Mouse (Mus musculus): ENCODE data around the gene Chuk. TPM values are rescaled to one million over a fixed set of nuclear protein-coding genes. Genes with fewer than 3 reads are reported as not detected.

Gene Chuk
- polyA plus RNA-seq (2015; fragmentation: Nextera tagmentation; extraction: Ambion mirVana), result 19.2 and 19.5 TPM in 2 replicates

GRCm38 (mm10) chr19:44106831-44107660, at the start of gene Chuk:
Chuk (minus strand) TSS chr19:44107480.
- ATAC-seq (ENCODE audit: low read depth), result peak; percentile 98
- H3K27ac ChIP-seq (ENCODE audit: low read length), result peak within 1 kb of the TSS; percentile 26
- H3K4me3 ChIP-seq (ENCODE audit: low read depth, low read length), result peak within 1 kb of the TSS; percentile 90
- H3K36me3 ChIP-seq (ENCODE audit: control insufficient read depth, insufficient read depth), result peaks cover 7% of the 10 kb centered on the region
- under 1% methylated on average over 67 of the region's 67 CpGs for WGBS (ENCODE audit: insufficient replicate concordance)
- H3K9me3 ChIP-seq (replicated peaks; ENCODE audit: control insufficient read depth, low read length), result no peaks in the 10 kb centered on the region
- peak within 1 kb of the TSS; percentile 91 for H3K4me2 ChIP-seq (ENCODE audit: low read depth, low read length)
- H3K9ac ChIP-seq (ENCODE audit: low read depth, low read length), result peak within 1 kb of the TSS; percentile 97
- peaks cover 22% of the 10 kb centered on the region for H3K4me1 ChIP-seq (ENCODE audit: control insufficient read depth, low read depth, low read length)
- no peaks in the 10 kb centered on the region for H3K27me3 ChIP-seq (ENCODE audit: control insufficient read depth, insufficient read depth, low read depth, low read length)

- no peaks in the 10 kb centered on the region for H3K9me3 ChIP-seq (replicated peaks; ENCODE audit: control insufficient read depth, low read length)
Observed at GRCm38 (mm10) chr19:44157005-44157404, 49.7 kb upstream of the Chuk start.

DNA sequence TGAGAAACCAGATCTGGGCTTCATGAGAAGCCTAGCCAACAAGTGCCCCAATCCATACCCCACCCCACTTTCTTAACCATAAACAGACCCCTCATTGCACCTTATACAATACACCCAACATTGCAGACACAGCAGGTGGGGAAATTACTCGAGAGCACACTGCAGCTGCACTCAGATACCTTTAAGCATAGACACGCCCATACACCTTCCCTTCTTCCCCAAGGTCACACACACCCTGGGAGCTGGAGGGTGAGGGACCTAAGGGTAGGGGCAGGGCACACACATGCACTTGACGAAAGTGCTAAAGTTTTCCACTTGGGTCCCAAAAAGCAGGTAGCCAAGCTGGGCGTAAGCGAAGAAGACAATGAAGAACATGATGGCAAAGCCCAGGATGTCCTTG, 46.5 kb upstream of the Chuk start:
- no peak overlapping the region for H3K9ac ChIP-seq (ENCODE audit: low read depth, low read length)
- no peak overlapping the region for H3K4me2 ChIP-seq (ENCODE audit: low read depth, low read length)
- H3K27me3 ChIP-seq (ENCODE audit: control insufficient read depth, insufficient read depth, low read depth, low read length), result 0 out of 2 replicates have a peak, but pooled peaks cover 2% of the 10 kb centered on the region
- H3K4me3 ChIP-seq (ENCODE audit: low read depth, low read length), result no peak overlapping the region
- 63% methylated on average over 5 of the region's 5 CpGs for WGBS (ENCODE audit: insufficient replicate concordance)
- no peaks in the 10 kb centered on the region for H3K9me3 ChIP-seq (replicated peaks; ENCODE audit: control insufficient read depth, low read length)
- H3K27ac ChIP-seq (ENCODE audit: low read length), result no peak overlapping the region
- no peaks in the 10 kb centered on the region for H3K4me1 ChIP-seq (ENCODE audit: control insufficient read depth, low read depth, low read length)
- no peak for ATAC-seq (ENCODE audit: low read depth)
- no peaks in the 10 kb centered on the region for H3K36me3 ChIP-seq (ENCODE audit: control insufficient read depth, insufficient read depth)

More at GRCm38 (mm10) chr19:44157005-44157404, 49.7 kb upstream of the Chuk start:
- Histone ChIP-seq H3K4me2 (ENCODE audit: low read depth, low read length) (no peak overlapping the region), H3K9ac (ENCODE audit: low read depth, low read length) (no peak overlapping the region), H3K27me3 (ENCODE audit: control insufficient read depth, insufficient read depth, low read depth, low read length) (peaks cover 5% of the 10 kb centered on the region; the same call in 1 of the 2 replicates), H3K4me1 (ENCODE audit: control insufficient read depth, low read depth, low read length) (no peaks in the 10 kb centered on the region), H3K36me3 (ENCODE audit: control insufficient read depth, insufficient read depth) (no peaks in the 10 kb centered on the region), H3K4me3 (ENCODE audit: low read depth, low read length) (no peak overlapping the region), H3K27ac (ENCODE audit: low read length) (no peak overlapping the region)
- 78% methylated on average over 10 of the region's 10 CpGs for WGBS (ENCODE audit: insufficient replicate concordance)
- no peak for ATAC-seq (ENCODE audit: low read depth)

DNA sequence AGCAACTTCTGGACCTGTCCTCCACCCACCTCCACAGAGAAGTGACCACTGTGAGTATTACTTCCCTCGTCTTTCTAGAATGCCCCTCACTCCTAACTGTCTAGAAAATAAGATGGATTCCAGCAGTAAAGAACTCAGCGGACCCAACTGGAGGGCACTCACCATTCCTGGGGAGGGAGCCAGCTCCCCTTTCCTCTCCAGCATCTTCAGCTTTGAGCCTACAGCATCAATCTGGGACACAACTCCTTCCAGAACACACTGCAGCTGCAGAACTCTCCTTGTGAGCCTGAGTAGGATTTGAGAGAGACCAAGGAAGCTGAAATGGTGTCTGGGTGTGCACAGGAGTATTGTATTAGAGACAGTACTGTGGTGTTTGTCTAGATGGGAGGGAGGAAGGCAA, 41.7 kb upstream of the Chuk start:
- Histone ChIP-seq H3K4me2 (ENCODE audit: low read depth, low read length) (no peak overlapping the region), H3K27ac (ENCODE audit: low read length) (no peak overlapping the region), H3K27me3 (ENCODE audit: control insufficient read depth, insufficient read depth, low read depth, low read length) (no peaks in the 10 kb centered on the region), H3K4me3 (ENCODE audit: low read depth, low read length) (no peak overlapping the region), H3K9me3 (replicated peaks; ENCODE audit: control insufficient read depth, low read length) (no peaks in the 10 kb centered on the region), H3K4me1 (ENCODE audit: control insufficient read depth, low read depth, low read length) (peaks cover 18% of the 10 kb centered on the region), H3K36me3 (ENCODE audit: control insufficient read depth, insufficient read depth) (no peaks in the 10 kb centered on the region), H3K9ac (ENCODE audit: low read depth, low read length) (no peak overlapping the region)
- ATAC-seq (ENCODE audit: low read depth), result no peak
- WGBS (ENCODE audit: insufficient replicate concordance), result 61% methylated on average over 2 of the region's 2 CpGs

DNA sequence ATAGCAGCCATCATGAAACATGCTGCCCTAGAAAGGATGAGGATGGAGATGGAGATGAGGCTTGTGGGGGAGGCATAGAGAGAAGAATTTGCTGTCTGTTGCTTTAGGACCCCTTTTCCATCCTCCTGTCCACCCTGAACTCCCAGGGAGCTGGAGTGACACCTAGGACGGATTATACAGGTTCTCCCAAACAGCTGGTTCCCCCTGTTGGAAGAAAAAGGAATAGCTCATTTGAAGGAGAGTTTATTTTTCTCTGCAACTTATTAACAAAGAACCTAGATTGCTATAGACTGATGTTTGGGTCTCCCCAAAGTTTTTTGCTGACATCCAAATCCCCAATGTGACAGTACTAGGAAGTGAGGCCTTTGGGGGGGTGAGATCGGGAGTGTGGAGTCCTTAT, 41.1 kb upstream of the Chuk start:
- no peak overlapping the region for H3K4me3 ChIP-seq (ENCODE audit: low read depth, low read length)
- H3K4me1 ChIP-seq (ENCODE audit: control insufficient read depth, low read depth, low read length), result peaks cover 18% of the 10 kb centered on the region
- no peak overlapping the region for H3K4me2 ChIP-seq (ENCODE audit: low read depth, low read length)
- H3K27ac ChIP-seq (ENCODE audit: low read length), result no peak overlapping the region
- no peaks in the 10 kb centered on the region for H3K27me3 ChIP-seq (ENCODE audit: control insufficient read depth, insufficient read depth, low read depth, low read length)
- 30% methylated on average over 2 of the region's 2 CpGs for WGBS (ENCODE audit: insufficient replicate concordance)
- ATAC-seq (ENCODE audit: low read depth), result no peak
- no peaks in the 10 kb centered on the region for H3K36me3 ChIP-seq (ENCODE audit: control insufficient read depth, insufficient read depth)
- no peaks in the 10 kb centered on the region for H3K9me3 ChIP-seq (replicated peaks; ENCODE audit: control insufficient read depth, low read length)
- H3K9ac ChIP-seq (ENCODE audit: low read depth, low read length), result no peak overlapping the region

- H3K9ac ChIP-seq (ENCODE audit: low read depth, low read length), result no peak overlapping the region
- H3K4me1 ChIP-seq (ENCODE audit: control insufficient read depth, low read depth, low read length), result peaks cover 18% of the 10 kb centered on the region
- no peak for ATAC-seq (ENCODE audit: low read depth)
- H3K4me2 ChIP-seq (ENCODE audit: low read depth, low read length), result no peak overlapping the region; the same call in 1 of the 2 replicates
- no peak overlapping the region for H3K27ac ChIP-seq (ENCODE audit: low read length)
- 86% methylated on average over 8 of the region's 8 CpGs for WGBS (ENCODE audit: insufficient replicate concordance)
- no peaks in the 10 kb centered on the region for H3K9me3 ChIP-seq (replicated peaks; ENCODE audit: control insufficient read depth, low read length)
- no peaks in the 10 kb centered on the region for H3K27me3 ChIP-seq (ENCODE audit: control insufficient read depth, insufficient read depth, low read depth, low read length)
- H3K36me3 ChIP-seq (ENCODE audit: control insufficient read depth, insufficient read depth), result peaks cover 4% of the 10 kb centered on the region
- no peak overlapping the region for H3K4me3 ChIP-seq (ENCODE audit: low read depth, low read length)
Observed at GRCm38 (mm10) chr19:44146951-44147350, 39.7 kb upstream of the Chuk start.

- Histone ChIP-seq H3K4me2 (ENCODE audit: low read depth, low read length) (peak overlapping the region; percentile 69), H3K4me3 (ENCODE audit: low read depth, low read length) (peak overlapping the region; percentile 80), H3K36me3 (ENCODE audit: control insufficient read depth, insufficient read depth) (peaks cover 8% of the 10 kb centered on the region), H3K4me1 (ENCODE audit: control insufficient read depth, low read depth, low read length) (peaks cover 18% of the 10 kb centered on the region), H3K9me3 (replicated peaks; ENCODE audit: control insufficient read depth, low read length) (no peaks in the 10 kb centered on the region), H3K27ac (ENCODE audit: low read length) (no peak overlapping the region), H3K9ac (ENCODE audit: low read depth, low read length) (peak overlapping the region; percentile 76), H3K27me3 (ENCODE audit: control insufficient read depth, insufficient read depth, low read depth, low read length) (no peaks in the 10 kb centered on the region)
- no peak; the same call in none of the 2 replicates for ATAC-seq (ENCODE audit: low read depth)
- 59% methylated on average over 9 of the region's 9 CpGs for WGBS (ENCODE audit: insufficient replicate concordance)
Observed at GRCm38 (mm10) chr19:44146568-44146879, 39.2 kb upstream of the Chuk start.

DNA sequence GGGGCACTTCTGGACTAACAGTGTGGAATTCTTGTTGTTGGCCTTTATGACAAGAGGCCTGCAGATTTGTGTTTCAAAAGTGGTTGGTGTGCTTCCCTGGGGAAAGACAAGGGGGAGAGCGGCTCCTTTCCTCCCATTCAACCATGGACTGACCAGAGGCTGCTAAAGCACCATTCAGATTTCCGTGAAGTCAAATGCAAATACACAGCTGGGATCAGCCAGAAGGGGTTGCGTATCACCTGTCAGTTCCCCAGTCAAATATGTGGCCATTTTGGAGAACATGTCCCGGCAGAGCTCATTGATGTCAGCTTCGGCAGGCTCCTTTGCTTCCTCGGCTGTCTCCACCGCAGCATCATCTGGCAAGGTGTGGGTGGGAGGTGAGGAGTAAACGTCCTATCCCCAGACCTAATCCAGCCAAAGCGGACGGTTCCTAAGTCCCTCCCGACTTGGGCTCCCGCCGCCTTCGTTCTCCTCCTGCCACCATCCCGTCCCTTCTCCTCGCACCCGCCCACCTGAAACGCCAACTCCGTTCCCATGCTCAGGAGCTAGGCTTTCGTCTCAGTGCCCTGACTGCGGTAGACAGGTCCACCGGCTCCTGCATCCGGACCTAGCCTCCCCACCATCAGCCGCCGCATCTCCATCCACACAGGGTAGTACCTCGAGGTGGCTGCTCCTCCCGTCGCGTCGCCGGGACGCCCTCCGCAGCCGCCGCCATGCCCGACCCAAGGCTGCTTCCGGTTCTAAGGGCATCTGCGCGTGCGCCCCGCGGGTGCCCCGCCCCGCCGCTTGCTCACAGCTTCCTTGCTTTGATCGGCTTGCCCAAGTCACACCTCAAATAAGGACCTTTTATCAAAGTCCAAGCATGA, 38.7 kb upstream of the Chuk start, which contains the start of gene Bloc1s2:
Gene Bloc1s2 (minus strand): TSS at position 745 of the 866 bp plus-strand sequence.
- Histone ChIP-seq H3K27me3 (ENCODE audit: control insufficient read depth, insufficient read depth, low read depth, low read length) (no peaks in the 10 kb centered on the region), H3K36me3 (ENCODE audit: control insufficient read depth, insufficient read depth) (peaks cover 11% of the 10 kb centered on the region), H3K27ac (ENCODE audit: low read length) (no peak within 1 kb of the TSS), H3K4me3 (ENCODE audit: low read depth, low read length) (peak within 1 kb of the TSS; percentile 80), H3K9ac (ENCODE audit: low read depth, low read length) (peak within 1 kb of the TSS; percentile 76), H3K4me2 (ENCODE audit: low read depth, low read length) (peak within 1 kb of the TSS; percentile 69), H3K4me1 (ENCODE audit: control insufficient read depth, low read depth, low read length) (peaks cover 18% of the 10 kb centered on the region), H3K9me3 (replicated peaks; ENCODE audit: control insufficient read depth, low read length) (no peaks in the 10 kb centered on the region)
- WGBS (ENCODE audit: insufficient replicate concordance), result 3% methylated on average over 46 of the region's 46 CpGs
- ATAC-seq (ENCODE audit: low read depth), result peak; percentile 88

All from liver, embryonic 16.5 days (tissue).